Mouse (Mus musculus): ENCODE measurements at regions not wholly inside any gene's neighbourhood (a gene's known extent, or its start where the extent isn't known, plus 50 kb on each side); places are given as distances from the start of the nearest gene placed in this dataset.

DNA sequence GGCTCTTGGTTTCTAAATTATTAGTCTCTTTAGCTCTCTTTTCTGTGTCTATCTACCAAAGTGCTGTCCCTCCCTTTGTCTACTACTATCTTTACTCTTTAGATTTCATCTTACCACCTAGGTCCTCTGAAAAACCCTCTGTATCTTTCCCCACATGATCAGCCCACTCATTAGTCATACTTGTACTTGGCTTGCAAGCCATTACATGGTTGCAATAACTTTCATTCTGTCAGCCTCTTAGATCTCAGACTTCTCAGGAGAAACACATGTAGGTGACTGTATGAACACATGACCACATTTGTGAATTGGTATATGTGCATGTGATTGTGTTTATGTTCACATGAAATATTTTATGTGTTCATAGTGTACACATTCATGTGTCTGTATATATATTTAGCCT is 83.3 kb upstream of the Agbl1 start:
- DNase-seq (ENCODE audit: low read depth), result no peak

DNA sequence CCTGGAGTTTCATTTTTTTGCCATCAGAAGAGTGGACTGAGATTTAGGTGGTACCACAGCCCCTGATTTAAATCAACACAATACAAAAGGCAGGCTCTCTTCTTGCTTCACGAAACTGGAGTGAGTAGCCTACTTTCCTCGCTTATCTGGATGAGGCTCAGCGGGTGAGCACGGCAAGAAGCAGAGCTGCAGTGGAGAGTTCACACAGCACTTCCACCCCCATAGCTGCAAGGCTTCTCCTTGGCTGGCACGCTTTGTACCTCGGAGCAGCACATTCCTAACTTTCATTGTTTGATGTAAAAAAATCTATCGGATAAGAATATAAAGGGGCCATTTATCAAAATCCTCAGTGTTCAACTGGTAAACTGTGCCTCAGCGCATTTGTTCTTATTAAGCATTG is 72.8 kb upstream of the Agbl1 start:
- DNase-seq (ENCODE audit: low read depth), result no peak

DNA sequence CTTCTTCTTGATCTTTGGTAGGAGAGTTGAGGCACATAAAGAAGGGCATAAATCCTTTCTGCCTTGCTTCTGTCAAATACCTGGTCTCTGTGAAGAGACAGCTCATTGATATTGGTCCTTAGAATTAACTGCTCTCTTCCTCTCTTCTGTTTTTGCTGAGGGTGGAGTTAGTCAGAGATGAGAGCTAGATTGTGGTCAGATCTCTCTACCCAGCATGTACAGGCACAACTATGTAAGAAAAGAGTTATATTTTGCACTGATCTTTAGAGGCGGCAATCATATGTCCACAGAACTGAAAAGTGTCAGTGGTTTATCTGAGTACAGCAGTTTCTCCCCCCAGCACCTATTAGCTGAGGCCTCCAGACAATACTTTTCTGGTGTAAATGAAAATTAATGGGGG is 65.5 kb upstream of the Agbl1 start:
- DNase-seq (ENCODE audit: low read depth), result no peak

DNA sequence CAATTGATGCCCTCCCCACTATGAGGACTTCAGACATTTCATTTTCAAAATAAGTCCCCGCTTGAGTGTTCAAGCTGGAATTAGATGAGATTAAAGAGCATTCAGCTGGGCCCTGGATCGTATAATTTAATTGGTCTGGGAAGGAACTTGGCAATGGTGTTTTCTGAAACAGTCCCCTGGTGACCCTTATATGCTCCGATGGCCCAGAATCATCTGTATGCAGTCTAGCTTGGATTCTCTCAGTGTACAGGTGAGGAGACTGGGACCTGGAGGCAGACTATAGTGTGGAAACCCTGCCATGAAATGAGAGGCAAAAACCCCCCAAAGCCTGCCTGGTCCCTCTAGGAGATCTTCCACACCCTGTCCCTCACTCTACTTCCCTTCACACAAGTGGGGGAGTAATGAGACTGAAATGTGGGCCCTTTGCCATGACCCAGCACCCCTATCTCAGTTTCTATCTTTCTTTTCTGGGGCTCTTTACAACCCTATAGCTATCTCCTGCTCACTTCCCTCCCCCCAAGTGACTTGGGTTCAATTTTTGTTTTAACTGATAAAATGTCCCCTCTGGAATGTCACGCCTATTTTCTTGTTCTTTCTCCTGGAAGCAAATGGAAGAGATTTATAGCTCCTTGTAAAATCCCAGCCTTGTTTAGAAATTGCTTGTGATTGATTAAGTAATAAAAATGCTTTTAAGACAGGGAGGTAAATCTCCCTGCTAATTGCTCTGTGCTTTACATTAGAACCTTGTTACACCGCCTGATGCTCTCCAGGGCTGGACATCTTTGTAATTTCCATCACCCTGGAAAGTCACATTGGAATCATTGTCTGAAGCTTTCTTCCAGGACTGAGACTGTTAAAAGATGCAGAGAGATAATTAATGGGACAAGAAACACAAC is 64.7 kb upstream of the Agbl1 start:
- no peak for DNase-seq (ENCODE audit: low read depth)

DNA sequence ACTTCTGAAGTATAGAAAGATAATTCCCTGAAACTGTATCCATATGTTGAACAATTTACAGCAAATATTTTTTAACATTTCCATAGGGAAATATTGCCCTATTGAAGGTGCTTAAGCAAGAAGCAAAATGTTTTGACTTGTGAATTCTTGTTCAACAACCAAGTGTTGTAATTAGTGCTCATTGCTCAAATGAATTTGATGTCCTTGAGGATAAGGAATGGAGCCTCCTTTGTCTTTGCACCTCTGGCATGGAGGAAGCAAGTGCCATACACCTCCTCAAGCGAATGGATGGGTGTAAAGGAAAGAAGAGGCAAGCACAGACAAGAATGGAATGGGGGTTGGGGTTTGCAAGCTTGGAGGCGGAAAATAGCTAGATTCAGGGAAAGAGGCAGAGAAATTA is 59.2 kb upstream of the Agbl1 start:
- DNase-seq (ENCODE audit: low read depth), result no peak

DNA sequence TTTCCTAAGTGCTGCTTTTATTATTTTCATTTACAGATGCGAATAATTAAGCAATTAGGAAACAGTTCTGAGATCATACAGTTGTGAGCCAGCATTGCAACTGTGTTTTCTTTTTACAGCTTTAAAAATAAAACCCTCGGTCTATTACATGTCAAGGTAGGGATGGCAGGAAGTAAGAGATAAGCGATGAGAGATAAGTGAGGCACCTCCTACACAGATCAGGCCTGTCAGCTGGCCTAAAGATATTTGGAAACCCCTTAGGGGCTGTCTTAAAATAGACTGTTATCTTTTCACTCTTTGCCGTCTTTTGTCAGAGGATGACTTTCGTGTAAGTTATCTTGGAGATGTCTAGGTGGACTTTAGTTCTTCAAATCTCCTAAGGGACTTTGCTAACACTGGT is 53.5 kb upstream of the Agbl1 start:
- no peak for DNase-seq (ENCODE audit: low read depth)

DNA sequence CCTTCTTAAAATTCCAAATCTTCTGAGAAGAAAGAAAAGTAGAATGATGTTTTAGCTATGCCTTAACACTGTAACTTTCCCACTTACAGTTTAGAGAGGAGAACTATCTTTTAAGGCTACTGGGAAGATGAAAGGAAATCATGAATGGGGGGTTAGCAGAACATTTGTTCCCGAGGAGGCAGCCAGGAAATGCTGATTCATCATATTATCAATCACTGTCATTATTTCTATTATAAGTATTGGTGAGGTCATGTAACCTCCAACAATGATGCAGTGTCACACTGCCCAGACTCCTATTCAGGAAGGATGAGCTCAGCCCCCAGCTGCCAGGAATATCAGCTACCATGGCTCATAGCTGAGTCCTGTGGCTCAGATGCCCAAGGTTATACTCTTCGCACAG is 52.3 kb upstream of the Agbl1 start:
- no peak for DNase-seq (ENCODE audit: low read depth)
